Mouse (Mus musculus) heart, adult 11 months (tissue): ENCODE results near the gene Anxa6.

Experiments
- DNase-seq: peaks from one replicate; pipeline ENCODE4 v3.0.0; 2022

The Anxa6 gene

DNA sequence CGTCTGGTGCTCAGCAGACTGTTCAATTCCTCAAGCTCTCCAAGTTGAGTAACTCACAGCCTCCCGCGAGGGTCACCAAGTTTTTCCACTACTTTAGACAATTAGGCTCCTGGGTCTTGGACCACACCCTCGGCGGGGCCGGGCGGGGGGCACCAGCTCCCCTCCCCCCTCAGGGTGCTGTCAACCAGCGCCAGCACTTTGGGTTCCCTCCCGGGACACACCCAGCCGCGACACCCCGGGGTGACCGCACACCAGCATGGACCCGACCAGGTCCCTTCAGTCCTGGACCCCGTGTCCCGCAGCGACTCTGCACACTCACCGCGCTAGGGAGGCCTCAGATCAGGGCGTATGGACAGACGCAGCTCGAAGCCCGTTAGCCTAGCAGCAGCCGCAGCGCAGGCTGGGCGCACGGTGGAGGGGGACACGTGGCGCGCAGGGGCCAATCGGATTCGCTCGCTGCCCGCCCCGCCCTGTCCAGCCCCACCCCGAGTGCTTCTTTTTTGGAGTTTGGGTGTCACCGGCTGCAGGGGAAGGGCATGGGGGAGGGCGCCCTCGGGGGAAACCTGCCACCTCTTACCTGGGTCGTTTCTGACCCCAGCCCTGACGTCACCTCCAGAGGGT, at the start of gene Anxa6:
Anxa6 (minus strand) TSS at position 406 of the 621 bp plus-strand sequence.
- DNase-seq = peak; percentile 99

DNA sequence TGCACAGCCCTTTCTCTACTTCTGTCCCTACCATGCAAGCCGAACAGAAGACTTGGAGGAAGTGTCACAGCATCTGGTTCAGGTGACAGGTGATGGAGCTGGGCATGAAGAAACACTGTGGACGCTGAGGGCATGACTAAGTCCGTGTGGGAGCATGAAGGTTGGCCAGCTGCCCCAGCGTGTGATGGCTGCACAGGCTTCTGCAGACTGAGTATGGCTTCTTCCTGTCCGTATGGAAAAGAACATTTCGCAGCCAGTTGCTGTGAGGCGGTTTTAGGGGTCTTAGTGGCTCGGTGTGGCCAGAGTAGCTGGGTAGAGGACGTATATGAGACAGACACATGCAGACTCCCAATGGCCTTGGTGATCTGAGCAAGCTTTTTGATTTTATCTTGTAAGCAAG, 48.0 kb upstream of the Anxa6 start:
- no peak for DNase-seq

GRCm38 (mm10) chr11:55079180-55079579, 45.9 kb upstream of the Anxa6 start:
- DNase-seq = peak; percentile 87

GRCm38 (mm10) chr11:55078502-55078901, 45.3 kb upstream of the Anxa6 start:
- no peak for DNase-seq

DNA sequence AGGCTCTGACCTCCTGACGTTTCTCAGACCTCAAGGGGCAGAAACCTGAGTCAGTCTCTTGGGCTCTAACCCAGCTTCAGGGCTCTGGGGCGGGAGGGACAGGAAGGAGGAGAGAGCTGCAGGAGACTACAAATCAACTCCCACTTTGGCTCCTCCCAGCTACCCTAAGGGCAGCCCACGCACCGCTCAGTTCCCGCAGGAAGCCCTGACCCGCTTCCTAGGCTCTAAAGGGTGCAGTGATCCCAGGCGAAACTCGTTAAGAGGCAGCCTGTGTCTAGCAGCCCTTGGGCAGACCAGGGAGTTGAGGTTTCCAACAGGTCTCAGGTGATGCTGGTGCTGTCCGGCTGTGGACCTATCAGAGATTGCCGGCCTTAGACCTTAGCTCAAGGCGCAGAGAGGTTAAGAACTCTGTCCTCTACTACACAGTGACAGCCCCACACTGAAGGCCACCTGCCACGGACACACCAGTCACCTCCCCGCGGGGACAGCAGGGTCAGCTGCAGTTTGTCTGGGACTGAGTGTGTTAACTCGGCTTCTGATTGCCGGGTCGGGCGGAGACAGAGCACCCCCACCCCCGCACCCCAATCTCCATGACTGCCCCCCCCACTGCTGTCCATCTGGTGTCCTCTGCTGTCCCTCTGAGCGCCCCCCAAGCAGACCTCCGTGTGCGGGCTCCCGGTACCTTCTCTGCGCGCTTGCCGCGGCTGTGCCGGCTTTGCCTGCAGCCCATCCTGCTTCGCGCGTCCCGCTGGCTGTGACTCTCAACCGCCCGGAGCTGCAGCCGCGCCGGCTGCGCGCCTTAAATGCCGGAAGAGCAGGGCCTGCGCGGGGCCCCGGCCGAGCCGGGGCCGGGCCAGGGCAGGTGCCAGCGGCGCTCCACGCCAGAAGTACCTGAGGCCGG, 44.3 kb upstream of the Anxa6 start, which contains the start of gene Ccdc69:
Ccdc69 (minus strand) TSS at position 801 of the 901 bp plus-strand sequence.
- DNase-seq = peak; percentile 98

GRCm38 (mm10) chr11:55076234-55076633, 43.0 kb upstream of the Anxa6 start:
- peak; percentile 82 for DNase-seq

- peak; percentile 95 for DNase-seq
These were observed 42.4 kb upstream of the Anxa6 start for GRCm38 (mm10) chr11:55075602-55076001.

DNA sequence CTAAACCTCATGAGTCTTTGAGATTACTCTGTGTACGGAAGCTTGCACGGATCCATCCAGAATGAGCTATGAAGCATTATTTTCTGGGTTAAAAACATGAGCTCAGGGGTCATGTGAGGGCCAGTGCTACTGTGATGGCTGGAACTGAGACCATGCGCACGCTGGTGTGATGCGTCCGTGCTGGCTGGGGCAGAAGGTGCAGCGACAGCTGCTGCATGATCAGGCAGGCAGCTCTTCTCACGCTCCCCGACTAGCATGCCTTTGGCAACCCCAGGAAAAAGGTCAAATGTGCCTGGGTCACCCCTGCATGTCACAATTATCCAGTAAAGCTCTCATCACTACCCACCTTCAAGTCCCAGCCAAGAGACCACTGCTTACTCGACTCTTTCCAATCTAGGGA, 39.9 kb upstream of the Anxa6 start:
- peak; percentile 89 for DNase-seq

DNA sequence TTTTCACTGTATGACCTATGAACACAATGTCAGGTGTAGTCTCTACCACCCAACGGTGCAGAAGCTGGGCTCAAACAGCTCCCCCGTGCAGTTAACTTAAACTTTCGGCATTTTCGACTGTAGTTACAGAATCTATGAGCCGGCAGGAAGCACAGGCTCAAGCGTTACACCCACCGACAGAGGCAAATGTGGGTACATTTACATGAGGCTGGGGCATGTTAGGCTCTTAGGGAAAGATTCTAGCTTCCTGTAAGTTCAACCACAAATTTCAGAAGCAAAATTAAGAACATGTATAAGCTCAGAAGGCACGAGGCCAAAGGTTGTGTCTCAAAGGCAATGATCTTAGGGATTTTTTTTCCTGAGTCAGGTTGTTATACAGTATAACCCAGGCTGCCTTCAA, 39.2 kb upstream of the Anxa6 start:
- DNase-seq = no peak

GRCm38 (mm10) chr11:55071344-55071743, 38.1 kb upstream of the Anxa6 start:
- DNase-seq = no peak

DNA sequence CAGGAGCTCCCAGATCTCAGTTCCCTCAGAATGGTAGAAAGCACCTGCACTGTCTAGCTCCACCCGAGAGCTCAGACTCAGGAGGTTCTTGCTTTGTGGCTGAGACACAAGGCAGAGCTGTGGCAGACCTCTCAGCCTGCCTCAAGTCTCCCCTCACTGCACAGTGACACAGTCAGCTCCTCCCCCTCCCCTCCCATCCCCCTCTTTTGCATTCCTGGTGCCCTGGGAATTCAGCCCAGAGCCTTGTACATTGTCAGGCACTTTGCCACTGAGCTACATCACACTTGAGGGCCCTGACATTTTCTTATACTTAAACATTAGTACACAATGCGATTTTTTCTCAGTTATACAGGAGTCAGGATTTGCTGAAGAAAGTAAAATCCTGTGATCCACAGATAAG, 35.8 kb upstream of the Anxa6 start:
- no peak for DNase-seq

GRCm38 (mm10) chr11:55066921-55067320, 33.7 kb upstream of the Anxa6 start:
- no peak for DNase-seq

DNA sequence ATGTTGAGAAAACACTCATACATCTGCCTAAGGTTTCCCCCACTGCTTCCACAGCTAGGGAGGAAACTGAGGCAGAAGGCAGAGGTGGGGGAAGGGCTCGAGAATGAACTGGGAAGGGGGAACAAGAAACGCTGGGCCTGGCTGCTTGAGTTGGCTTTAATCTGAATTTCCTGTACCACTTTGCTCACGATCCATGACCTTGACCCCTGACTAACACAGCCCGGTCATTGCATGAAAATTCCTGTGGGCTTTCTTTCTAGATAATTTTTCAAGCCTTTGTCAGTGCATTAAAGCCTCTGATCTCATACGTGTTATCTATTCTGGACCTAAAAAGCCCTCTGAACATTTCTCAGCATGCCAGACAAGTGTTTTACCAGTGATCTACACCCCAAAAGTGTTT, 29.6 kb upstream of the Anxa6 start:
- DNase-seq = no peak

DNA sequence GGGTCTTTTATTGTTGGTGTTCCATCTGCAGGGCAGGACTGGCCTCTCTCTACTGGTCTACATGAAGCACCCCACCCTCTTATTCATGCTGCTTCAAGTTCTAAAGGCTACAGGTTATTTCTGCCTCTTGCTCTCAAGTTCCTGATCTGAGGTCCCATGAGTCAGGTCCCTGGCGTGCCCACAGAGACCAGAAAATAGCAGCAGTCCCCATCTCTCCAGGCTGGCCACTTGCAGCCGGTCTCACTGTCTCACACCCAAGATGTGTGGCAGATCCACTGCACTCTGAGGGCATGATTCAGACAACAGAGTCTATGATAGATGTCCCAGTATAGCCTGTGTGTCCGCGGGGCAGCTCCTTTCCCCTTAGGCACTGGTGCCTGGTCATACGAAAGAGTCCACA, 27.6 kb upstream of the Anxa6 start:
- no peak for DNase-seq

GRCm38 (mm10) chr11:55057511-55057910, 24.3 kb upstream of the Anxa6 start:
- no peak for DNase-seq

DNA sequence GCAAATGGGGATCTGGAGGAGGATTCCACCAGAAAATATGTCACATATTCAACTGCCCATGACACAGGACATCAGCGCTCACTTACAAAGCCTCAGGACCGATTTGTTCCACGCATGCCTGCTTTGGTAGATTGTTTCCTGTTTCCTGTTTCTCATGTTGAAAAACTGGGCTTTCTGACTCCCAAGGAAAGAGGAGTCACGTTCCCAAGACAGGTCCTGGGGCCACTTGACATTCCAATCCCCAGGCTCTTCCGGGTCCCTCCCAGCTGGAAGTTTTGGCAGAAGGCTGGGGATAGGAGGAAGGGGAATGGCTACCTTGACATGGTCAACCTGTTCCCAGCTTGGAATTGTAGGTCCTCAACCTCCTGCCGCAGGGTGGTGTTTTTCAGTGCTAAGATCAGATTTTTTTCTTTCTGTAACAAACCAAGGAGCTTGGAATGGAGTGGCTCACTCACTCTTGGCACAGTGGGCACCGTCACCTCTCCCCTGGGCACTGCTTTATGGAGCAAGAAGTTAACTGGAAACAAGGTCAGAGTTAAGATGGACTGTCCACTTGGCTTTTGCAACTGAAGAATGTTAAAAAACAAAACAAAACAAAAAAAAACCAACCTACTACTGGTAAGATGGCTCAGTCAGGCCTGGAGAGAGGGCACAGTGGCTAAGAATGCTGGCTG, 17.7 kb upstream of the Anxa6 start:
- peak; percentile 93 for DNase-seq

GRCm38 (mm10) chr11:55046600-55046999, 13.4 kb upstream of the Anxa6 start:
- peak; percentile 90 for DNase-seq

DNA sequence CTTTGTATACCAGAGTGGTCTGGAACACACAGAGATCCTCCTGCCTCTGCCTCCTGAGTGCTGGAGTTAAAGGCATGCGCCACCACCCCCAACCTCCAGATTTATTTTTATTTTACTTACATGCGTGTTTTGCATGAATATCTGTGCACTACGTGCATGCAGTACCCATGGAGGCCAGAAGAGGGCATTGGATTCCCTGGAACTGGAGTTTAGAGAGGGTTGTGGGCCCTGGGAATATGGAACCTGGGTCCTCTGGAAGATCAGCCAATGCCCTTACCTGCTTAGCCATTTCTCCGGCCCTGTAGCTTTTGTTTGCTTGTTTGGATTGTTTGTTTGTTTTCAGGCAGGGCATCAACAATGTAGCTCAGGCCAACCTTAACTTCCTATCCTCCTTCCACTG, 8.1 kb upstream of the Anxa6 start:
- DNase-seq = peak; percentile 84

DNA sequence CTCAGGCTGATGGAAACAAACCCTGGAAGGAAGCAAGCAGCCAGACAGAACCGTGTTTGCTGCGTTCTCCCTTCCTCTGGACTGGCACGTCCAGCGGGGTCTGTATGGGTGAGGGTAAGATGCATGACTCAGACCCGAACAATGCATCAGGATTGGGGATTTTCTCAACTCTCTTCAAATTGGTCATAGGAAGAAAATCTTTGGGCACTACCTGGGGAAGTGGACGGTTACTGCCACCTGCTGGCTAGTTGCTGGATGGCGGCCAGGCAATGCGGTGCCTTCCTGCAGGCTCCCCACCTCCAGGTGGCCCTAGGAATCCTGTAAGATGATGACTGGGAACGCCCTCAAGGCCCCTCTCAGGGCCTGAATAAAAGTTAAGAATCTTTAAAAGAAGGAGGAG, 6.3 kb upstream of the Anxa6 start:
- peak; percentile 95 for DNase-seq

DNA sequence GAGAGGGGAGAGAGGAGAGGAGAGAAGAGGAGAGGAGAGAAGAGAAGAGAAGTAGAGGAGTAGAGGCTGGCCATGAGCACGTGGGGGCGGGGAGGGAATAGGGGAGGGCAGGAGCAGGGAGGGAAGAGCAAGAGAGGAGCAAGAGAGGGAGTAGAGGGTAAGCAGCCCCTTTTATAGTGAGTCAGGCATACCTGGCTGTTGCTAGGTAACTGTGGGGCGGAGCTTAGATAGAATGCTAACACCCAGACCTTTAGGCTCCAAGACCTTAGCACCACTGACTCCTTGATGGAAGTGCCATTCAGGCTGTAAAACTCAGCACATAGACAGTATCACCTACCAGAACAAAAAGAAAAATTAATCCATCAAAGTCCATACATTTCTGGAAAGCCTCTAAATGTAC, 3.4 kb upstream of the Anxa6 start:
- DNase-seq = no peak

DNA sequence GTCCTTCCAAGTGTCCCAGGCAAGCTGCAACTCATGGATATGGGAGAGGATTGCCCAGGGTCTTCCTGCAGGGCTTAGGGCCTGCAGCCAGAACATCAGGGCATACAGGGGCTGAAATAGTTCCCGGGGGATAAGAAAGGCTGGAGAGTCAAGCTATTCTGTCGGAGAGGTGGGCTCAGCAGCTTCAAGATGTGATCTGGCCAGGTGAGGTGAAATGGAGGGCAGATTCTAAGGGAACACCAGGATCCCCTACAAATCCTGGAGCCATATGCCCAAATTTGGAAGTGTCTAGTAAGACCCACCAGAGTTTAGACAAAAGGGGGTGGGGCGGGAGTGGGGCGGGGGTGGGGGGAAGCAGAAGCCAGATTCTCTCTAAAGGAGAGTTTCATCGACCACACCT, 959 bp downstream of the Anxa6 start:
- no peak for DNase-seq

DNA sequence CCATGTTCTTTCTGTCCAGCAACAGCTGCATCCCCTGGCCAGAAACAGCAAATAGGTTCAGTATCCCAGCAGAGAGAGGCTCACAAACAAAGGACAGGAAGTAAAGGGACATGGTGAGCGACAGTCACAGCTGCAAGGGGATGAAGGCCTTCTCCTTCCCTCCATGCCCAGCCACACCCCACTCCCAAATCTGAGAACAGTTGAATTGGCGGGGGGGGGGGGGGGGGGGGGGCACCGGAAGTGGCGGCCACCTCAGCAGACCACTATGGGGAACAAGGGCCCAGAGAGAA, 1.3 kb downstream of the Anxa6 start:
- DNase-seq = peak; percentile 93

- no peak for DNase-seq
These were observed 1.8 kb downstream of the Anxa6 start for GRCm38 (mm10) chr11:55031211-55031990.
